ENCODE assay signal across 9 mouse cellular contexts in genomic region chr2:31667332-31667731, GRCm38 (mm10). TPM values are rescaled to one million over a fixed set of nuclear protein-coding genes. Genes with fewer than 3 reads are reported as not detected.
DNase-seq lines count a peak whose midpoint lies in the region; ATAC-seq and TF ChIP-seq lines count a peak whose summit lies in the region.
"Had no signal": no experiment of that assay in that cellular context is flagged by ENCODE, and none has a peak within 500 bp of the region (broad histone marks: within the 10 kb centered on the region; RNA-seq: fewer than 3 reads in every experiment).

No protein-coding gene starts in this region.

- ATAC-seq in forebrain, embryonic 13.5 days, result no peak
- ATAC-seq in lung, embryonic 14.5 days (ENCODE audit: insufficient read depth), result no peak
- peak; percentile 38; the same call in 1 of the 2 replicates for ATAC-seq in megakaryocyte progenitor cell, adult 5-6 weeks (replicated peaks; ENCODE audit: poor library complexity)

- no peak overlapping the region for H3K4me2 ChIP-seq in forebrain, embryonic 13.5 days
- no peak overlapping the region for H3K4me2 ChIP-seq in lung, embryonic 14.5 days

- H3K9ac ChIP-seq in forebrain, embryonic 13.5 days, result no peak overlapping the region
- no peak overlapping the region for H3K9ac ChIP-seq in lung, embryonic 14.5 days

- H3K4me1 ChIP-seq in forebrain, embryonic 10.5 days, result peaks cover 13% of the 10 kb centered on the region
- H3K4me1 ChIP-seq in forebrain, embryonic 13.5 days, result peaks cover 11% of the 10 kb centered on the region
- 0 out of 2 replicates have a peak, but pooled peaks cover 6% of the 10 kb centered on the region for H3K4me1 ChIP-seq in lung, embryonic 14.5 days (ENCODE audit: insufficient read depth)

- H3K27me3 ChIP-seq in forebrain, embryonic 10.5 days (ENCODE audit: poor library complexity, severe bottlenecking), result peaks cover 37% of the 10 kb centered on the region
- peaks cover 20% of the 10 kb centered on the region for H3K27me3 ChIP-seq in forebrain, embryonic 13.5 days
- no peaks in the 10 kb centered on the region for H3K27me3 ChIP-seq in lung, embryonic 14.5 days (ENCODE audit: insufficient read depth, low read length)

- no peak for TF ChIP-seq POLR2A in brain, embryonic 14.5 days (IDR thresholded peaks at IDR 0.05; ENCODE audit: borderline replicate concordance, extremely low read depth, insufficient read depth, insufficient read length, poor library complexity, severe bottlenecking)

- 22% methylated on average over 4 of the region's 4 CpGs for WGBS in forebrain, embryonic 10.5 days
- WGBS in forebrain, embryonic 13.5 days, result 20% methylated on average over 4 of the region's 4 CpGs
- WGBS in lung, embryonic 14.5 days, result 27% methylated on average over 4 of the region's 4 CpGs

- H3K36me3 ChIP-seq in forebrain, embryonic 10.5 days (replicated peaks), result peaks cover 4% of the 10 kb centered on the region
- H3K36me3 ChIP-seq in forebrain, embryonic 13.5 days (ENCODE audit: poor library complexity, severe bottlenecking), result peaks cover under 1% of the 10 kb centered on the region; the same call in 1 of the 2 replicates
- peaks cover under 1% of the 10 kb centered on the region; the same call in 1 of the 2 replicates for H3K36me3 ChIP-seq in lung, embryonic 14.5 days (ENCODE audit: insufficient read depth)

- H3K9me3 ChIP-seq in forebrain, embryonic 10.5 days, result no peaks in the 10 kb centered on the region; the same call in 1 of the 2 replicates
- H3K9me3 ChIP-seq in forebrain, embryonic 13.5 days (replicated peaks), result no peaks in the 10 kb centered on the region
- no peaks in the 10 kb centered on the region for H3K9me3 ChIP-seq in lung, embryonic 14.5 days (ENCODE audit: low read depth, low read length)

- H3K27ac ChIP-seq in forebrain, embryonic 10.5 days, result no peak overlapping the region
- no peak overlapping the region for H3K27ac ChIP-seq in forebrain, embryonic 13.5 days
- H3K27ac ChIP-seq in lung, embryonic 14.5 days (ENCODE audit: low read depth), result no peak overlapping the region

- H3K4me3 ChIP-seq in forebrain, embryonic 10.5 days, result no peak overlapping the region
- H3K4me3 ChIP-seq in forebrain, embryonic 13.5 days, result no peak overlapping the region
- H3K4me3 ChIP-seq in lung, embryonic 14.5 days (ENCODE audit: low read depth, low read length), result no peak overlapping the region

- TF ChIP-seq CTCF in lung, embryonic 14.5 days (IDR thresholded peaks at IDR 0.05; ENCODE audit: low read depth), result peak; percentile 70
- peak; percentile 66 for TF ChIP-seq CTCF in brain, embryonic 14.5 days (IDR thresholded peaks at IDR 0.05; ENCODE audit: borderline replicate concordance, extremely low read depth, insufficient read depth, insufficient read length)

- peak; percentile 43 for DNase-seq in forebrain, embryonic 10.5 days (ENCODE audit: extremely low spot score, low spot score)
- DNase-seq in lung, embryonic 14.5 days, result peak; percentile 65
- DNase-seq in lung, postnatal 36 days, result no peak
- peak; percentile 46 for DNase-seq in brain, embryonic 14.5 days (ENCODE audit: low read depth)
- no peak for DNase-seq in layer of hippocampus, adult 8-10 months (ENCODE audit: low spot score in 2 of 2)
- no peak for DNase-seq in spleen, postnatal 36 days (ENCODE audit: low spot score in 2 of 2)

RNA-seq across cellular contexts. Expression of gene Exosc2, which starts 3.2 kb away (rescaled TPM):
- polyA plus RNA-seq in forebrain, embryonic 10.5 days (2016; fragmentation: Nextera tagmentation; extraction: Ambion mirVana), result 104 and 110 TPM in 2 replicates
- polyA plus RNA-seq in forebrain, embryonic 13.5 days (2015; fragmentation: Nextera tagmentation; extraction: Ambion mirVana), result 53.2 and 59.2 TPM in 2 replicates
- 65.5 and 70.4 TPM in 2 replicates for polyA plus RNA-seq in lung, embryonic 14.5 days (2014; fragmentation: Nextera tagmentation; extraction: Ambion mirVana)
- 36.6 and 39.7 TPM in 2 replicates for polyA plus RNA-seq in brain, embryonic 14.5 days (2012; rRNA removed)
- 46.7 and 48.2 TPM in 2 replicates for total RNA-seq in megakaryocyte progenitor cell, adult 5-6 weeks (2015)
- 74.1 and 74.6 TPM in 2 replicates for total RNA-seq in megakaryocyte progenitor cell, adult 5-6 weeks (2017)
- 10 to 100 TPM; 22.7 to 25.3 (median 23.5) TPM for total RNA-seq in layer of hippocampus, adult 8-10 months (2022)

RNA-seq across cellular contexts. Expression of gene Abl1, which starts 20.8 kb away (rescaled TPM):
- 51.0 and 51.9 TPM in 2 replicates for polyA plus RNA-seq in forebrain, embryonic 10.5 days (2016; fragmentation: Nextera tagmentation; extraction: Ambion mirVana)
- 25.8 and 30.6 TPM in 2 replicates for polyA plus RNA-seq in forebrain, embryonic 13.5 days (2015; fragmentation: Nextera tagmentation; extraction: Ambion mirVana)
- polyA plus RNA-seq in lung, embryonic 14.5 days (2014; fragmentation: Nextera tagmentation; extraction: Ambion mirVana), result 52.6 and 54.4 TPM in 2 replicates
- polyA plus RNA-seq in brain, embryonic 14.5 days (2012; rRNA removed), result 61.4 and 68.6 TPM in 2 replicates
- 25.1 and 32.6 TPM in 2 replicates for total RNA-seq in megakaryocyte progenitor cell, adult 5-6 weeks (2015)
- 20.0 and 24.3 TPM in 2 replicates for total RNA-seq in megakaryocyte progenitor cell, adult 5-6 weeks (2017)
- total RNA-seq in layer of hippocampus, adult 8-10 months (2022), result 10 to 100 TPM; 45.2 to 52.9 (median 46.9) TPM

RNA-seq across cellular contexts. Expression of gene Prdm12, which starts 27.5 kb away (rescaled TPM):
- polyA plus RNA-seq in forebrain, embryonic 10.5 days (2016; fragmentation: Nextera tagmentation; extraction: Ambion mirVana), result 0.51 and 0.77 TPM in 2 replicates
- 1.3 and 2.1 TPM in 2 replicates for polyA plus RNA-seq in forebrain, embryonic 13.5 days (2015; fragmentation: Nextera tagmentation; extraction: Ambion mirVana)
- polyA plus RNA-seq in lung, embryonic 14.5 days (2014; fragmentation: Nextera tagmentation; extraction: Ambion mirVana), result not detected in 2 replicates
- polyA plus RNA-seq in brain, embryonic 14.5 days (2012; rRNA removed), result 6.3 and 7.9 TPM in 2 replicates
- total RNA-seq in megakaryocyte progenitor cell, adult 5-6 weeks (2015), result not detected in 2 replicates
- not detected in 2 replicates for total RNA-seq in megakaryocyte progenitor cell, adult 5-6 weeks (2017)
- under 1 TPM in 2 of 4 experiments, not detected in 2; 0.14 to 0.37 TPM for total RNA-seq in layer of hippocampus, adult 8-10 months (2022)
- polyA plus RNA-seq: stomach, embryonic 14.5 days had no signal

Comparison
In these comparisons a context has a peak if more than half of its experiments do, and no peak if none do; other contexts are left out.
1. DNase-seq: peak in forebrain, embryonic 10.5 days (single experiment), lung, embryonic 14.5 days (single experiment) and brain, embryonic 14.5 days (single experiment); none in lung, postnatal 36 days (single experiment), layer of hippocampus, adult 8-10 months (0 of 2) and spleen, postnatal 36 days (0 of 2).